Mouse (Mus musculus) spleen, adult 2 months (tissue): ENCODE data around the gene Psmg1. TPM values are rescaled to one million over a fixed set of nuclear protein-coding genes. Genes with fewer than 3 reads are reported as not detected.

ENCODE experiments used
- DNase-seq, 2 experiments: peaks; one replicate each; pipeline versions ENCODE4 v3.0.0 to v3.0.0-alpha.2; 2012 to 2021; ENCODE audit warnings: low spot score in 2 of 2, low read depth in 1 of 2
- H3K27ac ChIP-seq: fragments of 200-500 bp; 2 replicates; pipeline ENCODE4 v1.5.1; 2012; ENCODE audit warnings: low read length, inconsistent platforms; ENCODE audit not compliant: insufficient read depth
- H3K27me3 ChIP-seq: fragments of 200-500 bp; 2 replicates; pipeline ENCODE4 v1.6.1; 2012; ENCODE audit warnings: mild to moderate bottlenecking, moderate library complexity, low read length, inconsistent platforms; ENCODE audit not compliant: control insufficient read depth, insufficient read depth
- H3K36me3 ChIP-seq: fragments of 200-500 bp; 2 replicates; pipeline ENCODE4 v1.6.1; 2012; ENCODE audit warnings: mild to moderate bottlenecking, low read length, inconsistent platforms; ENCODE audit not compliant: control insufficient read depth, insufficient read depth
- H3K4me1 ChIP-seq: fragments of 200-500 bp; 2 replicates; pipeline ENCODE4 v1.6.1; 2011; ENCODE audit warnings: inconsistent platforms; ENCODE audit not compliant: control insufficient read depth, insufficient read depth, insufficient read length
- H3K4me3 ChIP-seq: fragments of 200-500 bp; 2 replicates; pipeline ENCODE4 v1.5.1; 2011; ENCODE audit warnings: mild to moderate bottlenecking, inconsistent platforms; ENCODE audit not compliant: insufficient read depth, insufficient read length; ENCODE audit errors: extremely low read depth
- CTCF ChIP-seq: fragments of 200-500 bp; IDR thresholded peaks from 2 replicates; pipeline ENCODE4 v1.5.1; 2011; ENCODE audit warnings: mild to moderate bottlenecking, inconsistent platforms; ENCODE audit not compliant: insufficient read depth, insufficient read length, insufficient replicate concordance; ENCODE audit errors: extremely low read depth
- POLR2A ChIP-seq: fragments of 200-500 bp; IDR thresholded peaks from 2 replicates; pipeline ENCODE4 v1.6.1; 2011; ENCODE audit warnings: low read depth, low read length, inconsistent platforms
- WGBS: fragments of 180-500 bp; shearing (Covaris S2); methylation state at CpG from one replicate; pipeline ENCODE4 v1.1.7; 2018; 5-methylcytosine and 5-hydroxymethylcytosine counted together
- polyA plus RNA-seq: library from polyadenylated mRNA; depleted of rRNA; stranded (reverse); fragments of >200 nt; gene quantifications from 2 replicates; pipeline ENCODE4 v1.2.3, GENCODE M21; 2012; rRNA removed

Gene Psmg1
- 7.8 and 8.6 TPM in 2 replicates for polyA plus RNA-seq

DNA sequence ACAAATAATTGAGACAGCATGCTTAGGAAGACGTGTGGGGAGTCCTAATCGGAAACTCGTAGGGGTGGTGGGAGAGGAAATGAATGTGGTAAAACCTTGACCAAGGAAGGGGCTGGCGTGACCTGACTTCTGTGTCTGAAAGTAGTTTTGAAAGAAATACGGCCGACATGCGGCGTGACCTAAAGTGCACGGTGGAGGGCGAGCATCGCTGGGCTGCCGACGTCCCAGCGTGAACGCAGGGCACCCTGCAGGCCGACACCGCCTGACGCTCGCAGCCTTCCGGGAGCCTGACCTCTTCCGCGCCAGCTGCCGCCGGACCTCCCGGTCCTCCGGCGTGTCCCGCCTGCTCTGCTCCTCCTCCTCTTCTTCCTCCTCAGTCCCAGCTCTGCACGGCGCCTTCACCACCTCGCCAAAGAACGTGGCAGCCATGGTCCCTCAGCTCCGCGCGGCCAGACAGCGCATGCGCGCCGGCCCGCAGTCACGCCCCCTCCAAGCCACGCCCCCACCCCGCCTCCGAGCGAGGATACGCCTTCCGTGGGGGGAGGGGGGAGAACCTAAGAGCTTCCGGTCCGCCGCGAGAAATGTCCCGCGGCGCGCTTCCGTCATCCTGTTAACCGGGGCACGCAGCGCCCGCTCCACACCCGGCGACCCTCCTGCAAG is at the start of gene Psmg1:
TSS of gene Psmg1 (minus strand) at position 499 of the 660 bp plus-strand sequence.
- under 1% methylated on average over 61 of the region's 62 CpGs for WGBS

DNA sequence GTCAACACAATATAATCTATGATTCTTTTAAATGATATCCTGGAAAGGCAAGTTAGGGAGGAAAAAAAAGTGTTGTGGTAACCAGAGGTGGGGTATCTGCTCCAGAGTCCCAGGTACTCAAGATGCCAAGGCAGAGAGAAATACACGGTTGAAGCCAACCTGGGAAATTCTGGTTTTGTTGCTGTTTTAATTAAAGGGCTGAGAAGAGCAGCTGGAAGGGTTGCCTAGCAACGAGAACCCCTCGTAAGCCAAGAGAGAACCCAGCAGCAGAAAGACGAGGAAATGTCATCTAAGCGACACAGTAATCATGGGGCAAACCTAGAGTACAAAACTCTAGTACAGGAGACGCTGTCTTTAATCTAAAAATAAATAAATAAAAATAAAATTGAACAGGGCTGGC is 48.8 kb upstream of the Psmg1 start:
- Histone ChIP-seq H3K27me3 (no peaks in the 10 kb centered on the region), H3K4me3 (no peak overlapping the region), H3K36me3 (peaks cover 64% of the 10 kb centered on the region), H3K27ac (no peak overlapping the region), H3K4me1 (no peaks in the 10 kb centered on the region)
- 91% methylated on average over 6 of the region's 6 CpGs for WGBS
- no peak for DNase-seq
- TF ChIP-seq CTCF = no peak
- no peak for TF ChIP-seq POLR2A

More for the DNA sequence above, at the start of gene Psmg1:
- TF ChIP-seq CTCF (no peak), POLR2A (peak; percentile 81)
- Histone ChIP-seq H3K27me3 (no peaks in the 10 kb centered on the region), H3K4me1 (no peaks in the 10 kb centered on the region; the same call in 1 of the 2 replicates), H3K36me3 (peaks cover 1% of the 10 kb centered on the region; the same call in 1 of the 2 replicates), H3K4me3 (peak within 1 kb of the TSS; percentile 100), H3K27ac (peak within 1 kb of the TSS; percentile 96)
- DNase-seq = peak; percentile 83 to 94

DNA sequence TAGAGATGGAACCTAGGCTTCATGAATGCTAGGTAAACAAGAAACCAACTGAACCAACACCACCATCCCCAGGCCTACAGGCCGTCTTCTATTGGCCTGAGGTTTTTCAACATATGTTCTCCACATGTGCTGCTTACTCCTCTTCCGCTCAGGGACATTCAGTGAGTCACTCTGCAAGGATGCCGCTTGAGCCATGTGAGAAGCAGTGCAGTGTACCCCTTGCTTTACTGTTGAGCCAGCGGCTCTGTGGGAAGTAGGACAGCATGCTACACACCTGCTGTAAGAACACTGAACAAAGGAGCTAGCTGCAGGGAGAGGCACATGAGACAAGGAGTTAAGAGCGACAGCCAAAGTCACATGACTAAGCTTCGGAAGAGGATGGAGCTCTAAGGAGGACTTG is 43.7 kb upstream of the Psmg1 start:
- Histone ChIP-seq H3K4me3 (no peak overlapping the region), H3K27me3 (no peaks in the 10 kb centered on the region), H3K4me1 (no peaks in the 10 kb centered on the region), H3K36me3 (peaks cover 60% of the 10 kb centered on the region), H3K27ac (no peak overlapping the region)
- TF ChIP-seq CTCF = no peak
- no peak for TF ChIP-seq POLR2A
- WGBS = 97% methylated on average over 6 of the region's 6 CpGs
- no peak for DNase-seq

GRCm38 (mm10) chr16:96032368-96033043 is 41.7 kb upstream of the Psmg1 start:
- H3K27me3 ChIP-seq = no peaks in the 10 kb centered on the region
- no peaks in the 10 kb centered on the region for H3K4me1 ChIP-seq
- no peak overlapping the region for H3K27ac ChIP-seq
- DNase-seq = no peak
- TF ChIP-seq POLR2A (no peak), CTCF (no peak)
- WGBS = 63% methylated on average over 13 of the region's 13 CpGs
- H3K4me3 ChIP-seq = no peak overlapping the region
- peaks cover 65% of the 10 kb centered on the region for H3K36me3 ChIP-seq

- Histone ChIP-seq H3K27me3 (no peaks in the 10 kb centered on the region), H3K36me3 (peaks cover 61% of the 10 kb centered on the region), H3K27ac (no peak overlapping the region), H3K4me1 (no peaks in the 10 kb centered on the region), H3K4me3 (no peak overlapping the region)
- WGBS = 88% methylated on average over 2 of the region's 2 CpGs
- no peak for TF ChIP-seq POLR2A
- peak; percentile 37; the same call in 1 of the 2 replicates for TF ChIP-seq CTCF
- peak in 1 of 2 experiments; percentile 26 for DNase-seq
These were observed 39.8 kb upstream of the Psmg1 start for GRCm38 (mm10) chr16:96030476-96031102.

DNA sequence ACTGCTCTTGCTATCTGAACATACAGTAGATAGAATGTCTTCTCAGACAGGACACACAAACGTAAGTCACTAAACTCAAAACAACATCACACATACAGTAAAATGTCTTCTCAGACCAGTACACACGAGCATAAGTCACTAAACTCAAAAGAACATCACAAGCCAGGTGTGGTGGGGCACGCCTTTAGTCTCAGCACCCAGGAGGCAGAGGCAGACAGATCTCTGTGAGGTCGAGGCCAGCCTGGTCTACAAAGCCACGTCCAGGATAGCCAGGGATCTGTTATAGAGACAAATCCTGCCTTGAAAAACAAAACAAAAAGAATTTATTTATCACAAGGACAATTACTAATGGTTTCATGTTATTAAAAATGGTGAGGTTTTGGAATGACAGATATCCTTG is 35.5 kb upstream of the Psmg1 start:
- Histone ChIP-seq H3K27me3 (no peaks in the 10 kb centered on the region), H3K4me3 (no peak overlapping the region), H3K36me3 (peaks cover 56% of the 10 kb centered on the region), H3K4me1 (no peaks in the 10 kb centered on the region), H3K27ac (no peak overlapping the region)
- WGBS = 93% methylated on average over 5 of the region's 5 CpGs
- DNase-seq = no peak
- TF ChIP-seq CTCF (no peak), POLR2A (no peak)

DNA sequence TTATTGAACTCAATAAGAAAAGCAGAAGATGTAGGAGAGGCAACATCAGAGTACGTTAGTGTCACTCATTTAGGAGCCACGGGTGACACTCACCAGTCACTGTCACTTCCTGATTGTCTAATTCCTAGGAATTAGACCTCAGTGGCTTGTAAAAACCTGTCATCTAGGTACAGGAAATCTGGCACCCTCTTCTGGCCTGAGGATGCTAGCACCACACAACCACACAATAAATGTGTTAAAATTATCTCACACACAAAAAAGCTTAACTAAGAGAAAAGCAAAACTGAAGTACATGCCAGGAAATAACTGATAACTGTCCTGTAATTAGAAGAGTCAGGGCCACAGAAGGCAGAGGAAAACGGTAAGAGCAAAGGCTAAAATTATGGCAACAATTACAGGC is 34.5 kb upstream of the Psmg1 start:
- Histone ChIP-seq H3K4me1 (no peaks in the 10 kb centered on the region), H3K27me3 (no peaks in the 10 kb centered on the region), H3K27ac (no peak overlapping the region), H3K36me3 (peaks cover 54% of the 10 kb centered on the region), H3K4me3 (no peak overlapping the region)
- TF ChIP-seq POLR2A (no peak), CTCF (no peak)
- no peak for DNase-seq
- 73% methylated on average over 3 of the region's 3 CpGs for WGBS
